Mouse (Mus musculus): Measurements from ENCODE around the gene Zdhhc12.
"Not testable (repeated sequence)": the region's sequence is repeated elsewhere in the genome, so short reads cannot be mapped to it uniquely, and the experiment has no call there.

Zdhhc12 gene

DNA sequence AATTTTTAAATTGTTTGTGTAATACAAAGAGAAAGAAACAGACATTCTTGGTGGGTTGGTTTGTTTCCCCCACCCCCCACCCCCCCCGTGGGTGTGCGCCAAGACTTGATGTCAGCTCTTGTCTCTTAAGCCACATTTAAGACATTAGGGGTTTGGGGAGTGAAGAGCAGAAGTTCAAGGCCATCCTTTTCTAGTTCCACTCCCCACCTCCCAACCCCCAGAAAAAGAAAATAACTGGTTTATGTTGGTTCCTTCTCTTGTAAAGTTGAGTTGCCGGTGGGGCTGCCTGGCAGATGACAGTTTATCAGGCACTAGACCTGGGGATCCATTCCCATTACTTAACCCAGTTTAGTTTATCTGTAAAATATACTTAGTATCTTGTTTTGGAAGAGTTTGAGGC lies 29.1 kb downstream of the Zdhhc12 start:
- no peak for DNase-seq (ENCODE audit: low spot score)

DNA sequence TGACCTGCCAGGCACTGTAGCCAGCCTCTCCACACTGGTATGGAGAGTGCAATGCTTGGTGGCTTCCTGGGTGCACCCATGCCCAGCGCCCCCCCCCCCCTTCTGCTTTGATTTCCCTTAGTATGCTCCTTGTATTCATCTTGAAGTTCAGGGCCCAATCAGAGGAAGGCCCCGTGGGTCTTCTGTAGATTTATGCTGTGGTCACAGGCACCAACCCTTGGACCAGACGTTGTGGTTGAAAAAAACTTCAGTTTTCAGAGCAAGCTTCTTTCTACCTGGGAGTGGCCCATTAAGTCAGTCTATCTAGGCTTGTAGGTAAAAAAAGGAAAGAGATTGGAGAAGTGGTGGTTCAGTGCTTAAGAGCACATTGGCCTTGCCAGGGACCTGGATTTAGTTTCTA lies 29.7 kb downstream of the Zdhhc12 start:
- no peak for DNase-seq (ENCODE audit: low spot score)

DNA sequence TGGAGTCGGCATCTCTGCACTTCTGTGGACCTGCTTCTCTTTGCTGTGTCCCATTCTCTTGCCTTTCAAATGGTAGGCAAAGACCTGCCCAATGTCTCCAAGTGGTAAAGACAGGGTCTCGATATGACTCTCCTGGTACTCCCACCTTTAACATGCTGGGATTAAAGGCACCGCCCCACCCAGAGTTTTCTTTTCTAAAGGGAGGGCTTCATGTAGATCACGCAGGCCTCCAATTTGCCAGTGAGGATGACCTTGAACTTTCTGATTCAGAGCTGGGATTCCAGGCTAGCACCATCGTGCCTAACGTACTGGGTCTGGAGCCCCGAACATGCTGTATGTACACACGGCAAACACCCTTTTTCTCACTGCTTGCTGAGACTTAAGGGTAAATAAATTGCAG lies 30.2 kb downstream of the Zdhhc12 start:
- DNase-seq (ENCODE audit: low spot score): no peak

DNA sequence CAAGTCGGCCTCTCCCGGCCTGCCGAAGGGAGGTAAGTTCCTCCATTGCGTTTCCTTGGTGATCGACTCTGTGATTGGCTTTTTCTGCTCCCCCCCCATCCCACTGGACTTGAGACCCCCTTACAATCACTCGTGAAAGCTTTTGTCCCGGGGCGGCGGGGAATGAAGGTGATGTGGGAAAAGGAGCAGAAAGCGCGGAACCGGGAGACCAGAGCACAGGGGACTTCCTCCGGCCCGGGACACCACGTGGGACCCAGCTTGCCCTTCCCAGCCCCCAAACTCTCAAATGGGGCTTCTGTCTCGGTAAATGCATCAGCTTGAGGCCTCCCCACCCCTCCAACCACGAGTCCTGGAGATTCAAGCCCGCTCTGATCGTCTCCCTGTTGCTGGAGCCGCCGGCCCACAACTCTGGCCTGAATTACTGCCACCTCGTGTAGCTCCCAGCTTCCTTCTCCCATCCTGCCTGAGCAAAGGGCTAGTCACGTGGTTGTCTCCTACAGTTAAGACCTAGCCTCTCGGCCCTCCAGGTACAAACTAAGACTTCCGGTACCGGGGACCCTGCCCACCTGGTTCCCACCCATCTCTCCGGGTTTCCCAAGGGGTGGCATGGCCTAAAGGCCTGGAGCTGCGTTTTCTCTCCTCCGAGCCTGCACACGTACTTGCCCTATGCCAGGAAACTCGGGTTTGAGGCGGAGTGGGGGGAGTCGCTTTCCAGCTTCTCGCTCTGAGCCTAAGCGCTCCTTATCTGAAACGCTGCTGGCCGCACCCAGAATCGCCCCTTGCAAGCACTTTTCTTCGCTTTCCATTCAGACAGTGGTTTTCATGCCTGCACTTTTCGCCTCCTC lies 31.0 kb downstream of the Zdhhc12 start:
- peak; percentile 64 for DNase-seq (ENCODE audit: low spot score)

DNA sequence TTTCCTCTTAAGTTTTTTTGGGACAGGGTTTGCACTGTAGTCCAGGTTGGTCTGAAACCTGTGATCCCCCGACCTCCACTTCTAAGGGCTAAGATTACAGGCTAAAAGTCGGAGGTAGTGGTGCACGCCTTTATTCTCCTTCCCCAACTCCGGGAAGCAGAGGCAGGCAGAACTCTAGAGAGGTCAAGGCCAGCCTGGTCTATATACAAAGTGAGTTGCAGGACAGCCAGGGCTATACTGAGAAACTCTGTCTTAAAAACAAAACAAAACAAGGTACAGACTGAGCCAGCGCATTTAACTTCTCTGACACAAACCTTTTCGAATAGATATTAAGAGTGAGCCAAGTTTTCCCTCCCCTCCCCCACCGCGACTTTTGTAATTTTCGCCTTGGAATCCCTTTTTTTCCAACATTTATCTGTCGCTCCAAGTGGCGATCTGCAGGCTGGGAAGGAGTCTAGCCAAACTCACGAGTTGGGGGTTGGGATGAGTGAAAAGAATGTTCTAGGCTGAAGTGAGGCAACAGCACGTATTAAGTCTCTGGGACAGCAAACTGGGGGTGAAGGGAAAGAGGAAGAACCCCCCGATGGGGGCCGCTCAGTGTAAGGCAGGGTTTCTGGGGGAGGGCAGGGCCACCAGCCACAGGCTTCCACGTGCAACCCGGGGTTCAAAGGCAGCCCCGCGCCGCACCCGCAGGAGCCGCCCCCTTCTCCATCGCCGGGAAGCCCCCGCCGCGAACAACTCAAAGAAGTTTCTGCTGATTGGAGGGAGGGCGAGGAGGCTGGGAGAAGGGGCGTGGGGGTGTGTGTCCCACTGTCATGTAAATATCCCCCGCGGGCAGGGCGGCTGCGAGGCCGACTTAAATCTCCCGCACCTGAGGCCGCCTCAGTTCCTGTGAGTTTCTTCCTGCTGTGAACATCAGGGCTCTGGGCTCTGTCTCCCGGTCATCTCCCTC lies 32.0 kb downstream of the Zdhhc12 start:
- peak; percentile 31 for DNase-seq (ENCODE audit: low spot score)

DNA sequence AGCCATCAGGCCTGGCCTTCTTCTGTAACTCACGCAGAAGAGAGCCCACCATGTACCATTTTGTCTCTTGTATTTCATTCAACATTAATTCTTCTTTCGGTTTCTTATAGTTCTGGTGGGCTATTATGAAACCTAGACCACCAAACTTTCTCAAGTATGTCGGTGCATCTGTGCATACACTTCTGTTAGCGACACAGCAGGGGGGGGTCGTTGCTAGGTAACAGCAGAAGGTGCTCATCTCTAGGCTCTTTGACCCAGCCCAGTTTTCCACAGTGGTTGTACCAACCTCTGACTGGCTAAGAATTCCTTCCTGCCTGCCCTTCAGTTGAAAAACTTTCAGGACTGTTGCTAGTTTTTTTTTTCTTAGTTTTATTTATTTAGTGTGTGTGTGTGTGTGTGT lies 35.0 kb downstream of the Zdhhc12 start:
- no peak for DNase-seq (ENCODE audit: low spot score)

DNA sequence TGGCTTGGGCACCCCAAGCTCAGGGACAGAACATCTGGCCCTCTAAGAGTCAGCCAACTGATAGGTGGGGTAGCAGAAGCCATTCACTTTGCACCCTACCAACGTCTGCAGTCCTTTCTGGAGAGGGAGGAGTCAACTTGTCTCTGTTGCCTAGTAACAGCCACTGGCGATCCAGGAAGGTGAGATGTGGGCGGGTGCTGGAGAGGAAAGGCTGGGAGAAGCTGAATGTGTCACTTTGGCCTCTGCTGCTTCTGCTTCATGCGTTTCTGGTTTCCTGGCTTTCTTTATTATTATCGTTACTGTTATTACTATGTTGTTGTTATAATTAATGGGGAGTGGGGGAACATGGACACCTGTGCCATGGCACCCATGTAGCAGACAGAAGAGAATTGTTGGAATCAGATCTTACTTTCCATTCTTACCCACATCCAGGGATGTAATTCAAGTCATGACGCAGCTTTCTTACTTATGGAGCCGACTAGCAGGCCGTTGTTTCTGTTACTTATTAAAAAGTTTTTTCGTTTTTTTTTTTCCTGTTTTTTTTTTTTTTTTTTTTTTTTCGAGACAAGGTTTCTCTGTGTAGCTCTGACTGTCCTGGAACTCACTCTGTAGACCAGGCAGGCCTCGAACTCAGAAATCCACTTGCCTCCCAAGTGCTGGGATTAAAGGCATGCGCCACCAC lies 36.1 kb downstream of the Zdhhc12 start, which contains the start of gene Set:
Gene Set (plus strand): TSS at position 156 of the 682 bp plus-strand sequence.
- no peak for DNase-seq (ENCODE audit: low spot score)

DNA sequence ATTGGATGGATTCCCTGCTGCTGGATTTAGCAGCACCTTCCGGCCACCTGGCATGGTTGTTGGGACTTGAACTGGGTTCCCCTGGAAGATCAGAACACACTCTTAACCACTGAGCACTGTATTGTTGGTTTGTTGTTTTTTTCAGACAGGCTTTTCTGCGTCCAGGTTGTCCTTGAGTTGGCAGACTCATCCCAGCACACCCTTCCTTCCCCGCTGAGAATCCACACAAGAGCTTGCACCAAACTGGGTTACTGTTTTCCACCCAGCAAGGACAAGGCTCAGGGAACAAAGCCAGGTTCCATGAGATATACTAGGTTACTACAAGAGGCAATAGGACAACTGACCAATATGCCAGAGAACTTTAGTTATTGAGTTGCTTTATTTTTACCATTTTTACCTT lies 36.7 kb downstream of the Zdhhc12 start:
- no peak for DNase-seq (ENCODE audit: low spot score)

DNA sequence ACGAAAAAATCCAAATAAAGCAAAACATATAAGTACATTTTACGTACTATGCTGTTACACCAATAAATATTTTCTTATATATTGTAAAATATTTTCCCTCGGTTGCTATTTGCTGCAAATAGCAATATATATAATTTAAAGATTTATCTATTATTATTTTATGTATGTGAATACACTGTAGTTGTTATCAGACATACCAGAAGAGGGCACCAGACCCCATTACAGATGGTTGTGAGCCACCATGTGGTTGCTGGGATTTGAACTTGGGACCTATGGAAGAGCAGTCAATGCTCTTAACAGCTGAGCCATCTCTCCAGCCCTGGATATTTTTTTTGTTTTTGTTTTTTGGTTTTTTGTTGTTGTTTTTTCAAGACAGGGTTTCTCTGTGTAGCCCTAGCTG lies 38.1 kb downstream of the Zdhhc12 start:
- not testable (repeated sequence) for DNase-seq (ENCODE audit: low spot score)

DNA sequence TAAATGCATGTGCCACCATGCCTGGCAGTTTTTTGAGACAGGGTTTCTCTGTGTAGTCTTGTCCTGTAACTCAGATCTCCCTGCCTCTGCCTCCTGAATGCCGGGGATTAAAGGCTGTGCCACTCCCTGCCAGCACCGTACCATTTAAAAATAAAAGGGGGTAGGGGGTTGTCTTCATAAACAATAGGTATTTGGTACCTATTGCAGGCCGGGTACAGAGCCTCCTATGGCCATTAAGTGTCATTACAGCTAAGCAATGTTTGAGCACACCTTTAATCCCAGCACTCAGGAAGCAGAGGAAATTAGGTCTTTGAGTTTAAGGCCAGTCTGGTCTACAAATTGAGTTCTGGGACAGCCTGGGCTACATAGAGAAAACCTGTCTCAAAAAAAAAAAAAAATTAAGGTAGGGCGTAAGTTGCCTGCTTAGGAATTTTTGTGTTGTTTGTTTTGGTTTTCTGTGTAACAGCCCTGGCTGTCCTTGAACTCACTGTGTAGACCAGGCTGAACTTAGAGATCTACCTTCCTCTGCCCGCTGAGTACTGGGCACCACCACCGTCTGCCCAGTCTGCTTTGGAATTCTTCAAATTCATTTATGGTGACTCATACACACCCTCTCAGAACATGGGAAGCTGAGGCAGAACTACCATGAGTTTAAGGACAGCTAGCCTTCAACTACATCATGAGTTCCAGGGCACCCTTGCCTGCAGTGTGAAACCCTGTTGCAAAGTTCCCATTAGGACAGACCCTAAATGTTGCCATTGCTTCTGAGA lies 41.3 kb downstream of the Zdhhc12 start:
- no peak for DNase-seq (ENCODE audit: low spot score)

DNA sequence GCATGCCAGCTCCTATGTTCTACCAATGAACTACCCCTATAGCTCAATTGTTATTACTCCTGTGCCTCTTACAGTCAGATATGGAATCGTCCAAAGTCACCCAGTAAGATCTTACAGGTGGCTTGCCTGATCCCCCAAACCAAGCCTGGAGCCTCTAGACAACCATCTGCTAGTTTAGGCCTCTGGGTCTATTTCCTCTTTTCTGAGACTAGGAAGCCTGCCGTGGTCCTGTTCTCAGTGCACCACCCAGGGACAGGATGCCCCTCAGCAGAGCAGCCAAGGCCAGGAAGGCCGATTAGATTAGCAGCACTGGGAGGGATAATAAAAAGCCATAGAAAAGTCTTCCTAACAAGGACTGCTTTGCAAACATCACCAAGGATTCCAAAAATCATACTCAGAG lies 43.6 kb downstream of the Zdhhc12 start:
- DNase-seq (ENCODE audit: low spot score): no peak

DNA sequence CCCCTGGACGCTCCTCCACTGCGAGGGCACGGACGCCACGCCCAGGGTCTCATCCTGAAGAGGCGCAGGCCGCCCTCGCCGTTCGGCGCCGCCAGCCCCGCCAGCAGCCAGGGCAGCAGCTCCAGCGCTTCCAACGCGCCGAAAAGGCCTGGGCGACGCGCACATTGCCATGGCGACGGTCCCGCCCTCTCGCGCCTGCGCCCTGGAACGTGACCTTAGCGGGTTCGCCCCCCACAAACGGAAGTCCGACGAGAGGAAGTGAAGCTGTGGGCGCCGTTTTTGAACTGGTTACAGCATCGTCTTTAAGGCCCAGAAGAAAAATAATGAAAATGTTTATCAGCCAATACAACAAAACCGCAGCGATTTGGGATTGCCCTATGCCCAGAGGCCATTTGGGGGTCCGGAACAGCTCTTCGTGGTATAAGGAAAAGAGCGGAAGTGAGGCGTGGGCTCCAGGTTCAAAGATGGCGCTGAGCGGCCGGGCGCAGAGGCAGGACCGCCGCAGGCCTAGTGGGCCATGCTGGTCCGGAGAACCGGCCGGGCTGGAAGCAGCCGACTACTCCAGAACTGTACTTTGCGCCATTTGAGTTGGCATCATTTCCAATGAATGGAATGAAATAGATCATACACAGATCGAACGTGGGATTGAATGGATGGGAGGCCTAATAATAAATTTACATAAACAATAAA lies 44.6 kb downstream of the Zdhhc12 start, which contains the start of gene Wdr34:
Gene Wdr34 (minus strand): TSS at position 183 of the 690 bp plus-strand sequence.
- DNase-seq (ENCODE audit: low spot score): peak; percentile 98

DNA sequence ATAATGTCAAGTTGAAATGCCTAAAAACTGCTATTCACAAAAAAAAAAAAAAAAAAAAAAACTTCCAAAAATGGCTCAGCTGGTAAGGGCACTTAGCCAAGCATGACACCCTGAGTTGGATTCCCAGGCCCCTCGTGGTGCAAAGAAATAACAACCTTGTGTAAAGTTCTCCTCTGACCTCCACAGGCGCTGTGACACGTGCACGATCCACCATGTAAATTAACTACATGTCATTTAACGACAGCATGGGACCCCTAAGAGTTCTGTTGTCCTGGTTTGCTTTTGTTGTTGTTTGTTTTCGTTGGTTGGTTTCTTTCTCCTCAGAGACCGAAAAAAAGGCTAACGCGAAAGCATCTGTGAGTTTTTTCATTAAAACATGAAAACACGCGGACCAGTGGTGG lies 45.3 kb downstream of the Zdhhc12 start:
- no peak for DNase-seq (ENCODE audit: low spot score)

DNA sequence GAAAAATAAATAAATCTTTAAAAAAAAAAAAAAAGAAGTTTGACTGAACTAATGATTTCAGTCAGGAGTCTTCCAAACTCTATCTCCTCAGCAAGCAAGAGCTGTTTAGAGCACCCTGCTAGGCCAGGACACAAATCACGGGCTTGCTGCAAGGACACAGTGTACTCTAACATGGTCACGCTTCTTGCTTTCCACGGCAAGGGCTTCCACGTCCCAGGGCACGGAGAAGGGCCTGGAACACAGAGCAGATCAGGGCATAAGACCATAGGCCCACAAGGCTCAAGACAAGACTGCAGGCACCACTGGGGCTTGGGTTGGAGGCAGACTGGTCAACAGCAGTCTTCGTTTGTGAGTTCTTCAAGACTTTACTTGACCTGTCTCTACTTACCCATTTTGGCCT lies 46.3 kb downstream of the Zdhhc12 start:
- no peak for DNase-seq (ENCODE audit: low spot score)

DNA sequence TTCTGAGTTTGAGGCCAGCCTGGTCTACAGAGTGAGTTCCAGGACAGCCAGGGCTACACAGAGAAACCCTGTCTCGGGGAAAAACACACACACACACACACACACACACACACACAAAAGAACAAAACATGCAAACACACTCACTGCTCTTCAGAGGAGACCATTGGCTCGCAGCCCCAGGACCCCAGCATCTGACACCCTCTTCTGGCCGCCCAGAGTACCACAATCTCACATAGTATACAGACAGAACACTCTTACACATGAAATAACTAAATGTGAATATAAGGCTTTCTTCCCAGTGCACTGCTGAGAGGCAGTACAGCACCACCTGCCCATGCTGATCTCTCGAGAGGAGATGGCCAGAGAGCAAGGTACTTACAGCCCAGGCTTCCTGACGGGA lies 48.9 kb downstream of the Zdhhc12 start:
- DNase-seq (ENCODE audit: low spot score): no peak

DNA sequence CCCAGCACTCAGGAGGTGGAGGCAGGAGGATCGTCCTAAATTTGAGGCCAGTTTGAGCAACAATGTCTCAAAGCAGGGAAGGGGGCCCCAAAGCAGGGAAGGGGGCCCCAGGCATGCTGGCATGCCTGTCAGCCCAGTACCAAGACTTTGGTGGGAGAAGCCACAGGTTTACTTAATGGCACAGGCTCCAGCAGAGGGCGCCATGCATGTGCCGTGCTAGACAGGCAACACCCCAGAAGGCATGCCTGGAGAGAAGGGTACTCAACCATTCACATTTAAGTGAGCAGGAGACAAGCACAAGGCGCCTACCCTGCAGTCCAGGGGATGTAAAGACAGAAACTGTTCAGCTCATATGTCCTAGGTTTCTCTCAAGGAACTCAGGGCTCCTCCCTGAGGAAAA lies 51.0 kb downstream of the Zdhhc12 start:
- DNase-seq (ENCODE audit: low spot score): peak; percentile 82
